Mouse (Mus musculus): ENCODE measurements around the gene Ech1. TPM values are rescaled to one million over a fixed set of nuclear protein-coding genes. Genes with fewer than 3 reads are reported as not detected.
A peak's percentile ranks its signal among the peaks of the same experiment; 100 is the strongest.

The Ech1 gene
- total and polyA plus RNA-seq, 3 experiments = 74.7 to 99.5 TPM; not detected in 1

GRCm38 (mm10) chr7:28870901-28871664 lies 46.1 kb downstream of the Ech1 start:
- Histone ChIP-seq H3K79me2 (ENCODE audit: control insufficient read depth, insufficient read depth, low read length, poor library complexity) (no peaks in the 10 kb centered on the region), H3K27me3 (ENCODE audit: control insufficient read depth in 1 of 2, insufficient read depth in 2 of 2, low read length in 2 of 2) (no peaks in the 10 kb centered on the region), H3K4me3 (ENCODE audit: control insufficient read depth in 1 of 2, insufficient read depth in 1 of 2, low read depth in 2 of 2, low read length in 2 of 2) (no peak overlapping the region; a peak in 1 of 4 replicates), H3K9me3 (replicated peaks; ENCODE audit: insufficient read depth, low read length) (no peaks in the 10 kb centered on the region), H3K9ac (ENCODE audit: control insufficient read depth, low read depth, low read length, poor library complexity, severe bottlenecking) (peak overlapping the region; percentile 4; the same call in 1 of the 2 replicates), H3K4me1 (ENCODE audit: control insufficient read depth in 1 of 2, insufficient read depth in 2 of 2, low read length in 2 of 2) (peaks cover 11 to 22% of the 10 kb centered on the region in 2 experiments), H3K27ac (ENCODE audit: control insufficient read depth, low read depth, low read length) (peak overlapping the region; percentile 35; the same call in 1 of the 2 replicates), H3K36me3 (ENCODE audit: control insufficient read depth in 1 of 2, insufficient read depth in 2 of 2, low read length in 2 of 2) (peaks cover 0 to 18% of the 10 kb centered on the region in 2 experiments; a peak in 2 of 4 replicates)
- DNase-seq (ENCODE audit: low read depth, low spot score) = peak; percentile 92
- TF ChIP-seq HCFC1 (IDR thresholded peaks at IDR 0.05; ENCODE audit: low read depth, low read length) = peak; percentile 79
- no peak for TF ChIP-seq E2F4 (IDR thresholded peaks at IDR 0.05; ENCODE audit: borderline replicate concordance, low read depth, low read length)
- peak; percentile 91 for TF ChIP-seq MAX (IDR thresholded peaks at IDR 0.05; ENCODE audit: low read length)
- TF ChIP-seq TAL1 (IDR thresholded peaks at IDR 0.05; ENCODE audit: low read length) = peak; percentile 79
- no peak for TF ChIP-seq MEF2A (IDR thresholded peaks at IDR 0.05; ENCODE audit: extremely low read depth, insufficient replicate concordance, low read depth, low read length, poor library complexity, severe bottlenecking)
- TF ChIP-seq USF2 (IDR thresholded peaks at IDR 0.05; ENCODE audit: borderline replicate concordance in 1 of 2, insufficient read depth in 1 of 2, low read depth in 1 of 2, low read length in 2 of 2) = no peak
- 0 out of 2 replicates have a peak, but pooled peaks have one; percentile 12 for TF ChIP-seq MYB (IDR thresholded peaks at IDR 0.05; ENCODE audit: low read depth, low read length)
- peak; percentile 91 for TF ChIP-seq TBP (IDR thresholded peaks at IDR 0.05; ENCODE audit: low read depth, low read length)
- peak; percentile 95 for TF ChIP-seq GATA1 (IDR thresholded peaks at IDR 0.05; ENCODE audit: low read depth, low read length)
- TF ChIP-seq NRF1 (IDR thresholded peaks at IDR 0.05; ENCODE audit: insufficient read depth, low read depth, low read length, poor library complexity, severe bottlenecking) = 0 out of 2 replicates have a peak, but pooled peaks have one; percentile 33
- peak; percentile 93 for TF ChIP-seq RCOR1 (IDR thresholded peaks at IDR 0.05; ENCODE audit: low read depth, low read length)
- TF ChIP-seq NELFE (IDR thresholded peaks at IDR 0.05; ENCODE audit: low read depth, low read length) = peak; percentile 30; the same call in 1 of the 2 replicates
- peak; percentile 61; the same call in 1 of the 2 replicates for TF ChIP-seq POLR2AphosphoS2 (IDR thresholded peaks at IDR 0.05; ENCODE audit: low read length)
- TF ChIP-seq RAD21 (IDR thresholded peaks at IDR 0.05; ENCODE audit: low read depth, low read length) = no peak
- TF ChIP-seq ELF1 (IDR thresholded peaks at IDR 0.05; ENCODE audit: low read depth, low read length) = 0 out of 2 replicates have a peak, but pooled peaks have one; percentile 30
- 0 out of 2 replicates have a peak, but pooled peaks have one; percentile 49 for TF ChIP-seq GABPA (IDR thresholded peaks at IDR 0.05; ENCODE audit: low read depth, low read length)
- peak; percentile 46 for TF ChIP-seq KAT2A (conservative IDR thresholded peaks at IDR 0.05; ENCODE audit: low read depth, low read length)
- TF ChIP-seq SMC3 (IDR thresholded peaks at IDR 0.05; ENCODE audit: low read depth, low read length) = peak; percentile 25; the same call in 1 of the 2 replicates
- TF ChIP-seq BHLHE40 (IDR thresholded peaks at IDR 0.05; ENCODE audit: borderline replicate concordance, low read depth, low read length) = no peak
- TF ChIP-seq ETS1 (IDR thresholded peaks at IDR 0.05; ENCODE audit: low read depth, low read length) = peak; percentile 95
- TF ChIP-seq MYC (IDR thresholded peaks at IDR 0.05; ENCODE audit: low read depth, low read length) = peak; percentile 94
- peak; percentile 89 for TF ChIP-seq SIN3A (IDR thresholded peaks at IDR 0.05; ENCODE audit: low read length)
- peak; percentile 80 to 87 for TF ChIP-seq EP300 (IDR thresholded peaks at IDR 0.05; ENCODE audit: low read depth in 1 of 2, low read length in 2 of 2)
- TF ChIP-seq MAFK (IDR thresholded peaks at IDR 0.05; ENCODE audit: borderline replicate concordance, low read depth, low read length) = no peak
- peak in 1 of 2 experiments; percentile 22; a peak in 1 of 4 replicates for TF ChIP-seq POLR2A (IDR thresholded peaks at IDR 0.05; ENCODE audit: control insufficient read depth in 1 of 2, insufficient read depth in 1 of 2, low read depth in 1 of 2, low read length in 2 of 2, poor library complexity in 1 of 2)
- no peak for TF ChIP-seq ZC3H11A (IDR thresholded peaks at IDR 0.05; ENCODE audit: low read depth, low read length)
- peak; percentile 80 for TF ChIP-seq TCF12 (IDR thresholded peaks at IDR 0.05; ENCODE audit: low read depth, low read length)
- TF ChIP-seq MAZ (IDR thresholded peaks at IDR 0.05; ENCODE audit: low read depth, low read length) = no peak
- TF ChIP-seq CHD2 (IDR thresholded peaks at IDR 0.05; ENCODE audit: low read length) = peak; percentile 61
- TF ChIP-seq MXI1 (IDR thresholded peaks at IDR 0.05; ENCODE audit: low read depth, low read length) = peak; percentile 82
- peak; percentile 82 for TF ChIP-seq ZNF384 (IDR thresholded peaks at IDR 0.05; ENCODE audit: low read depth, low read length)
